Mouse (Mus musculus) frontal cortex, postnatal 14 days (tissue): ENCODE results near the gene Rgs6.

Experiments used
- DNase-seq, 2 experiments: peaks; one replicate each; pipeline ENCODE4 v3.0.0; 2022; ENCODE audit warnings: low spot score in 2 of 2

Gene Rgs6

GRCm38 (mm10) chr12:83087010-83087409, 498.9 kb downstream of the Rgs6 start:
- no peak for DNase-seq

DNA sequence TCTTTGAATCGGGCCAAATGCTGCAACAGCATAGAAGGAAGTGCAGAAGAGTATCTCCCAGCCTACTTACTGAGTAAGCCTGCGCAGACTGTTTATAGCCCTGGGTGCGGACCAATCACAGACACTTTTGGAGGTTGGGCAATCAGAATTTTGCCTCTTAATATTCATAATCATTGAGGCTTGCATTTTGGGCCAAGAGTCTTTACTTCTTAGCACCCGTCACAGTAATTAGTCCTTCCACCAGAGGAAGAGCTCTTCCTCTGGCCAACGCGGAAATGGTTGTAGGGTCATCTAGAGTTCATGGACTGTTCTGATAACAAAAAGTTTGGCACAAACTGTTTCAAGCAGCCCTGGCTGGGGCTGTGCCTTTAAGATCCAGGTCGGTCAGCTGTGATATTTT, 499.5 kb downstream of the Rgs6 start:
- no peak for DNase-seq

- DNase-seq: no peak
These were observed 503.9 kb downstream of the Rgs6 start for GRCm38 (mm10) chr12:83092001-83092400.

DNA sequence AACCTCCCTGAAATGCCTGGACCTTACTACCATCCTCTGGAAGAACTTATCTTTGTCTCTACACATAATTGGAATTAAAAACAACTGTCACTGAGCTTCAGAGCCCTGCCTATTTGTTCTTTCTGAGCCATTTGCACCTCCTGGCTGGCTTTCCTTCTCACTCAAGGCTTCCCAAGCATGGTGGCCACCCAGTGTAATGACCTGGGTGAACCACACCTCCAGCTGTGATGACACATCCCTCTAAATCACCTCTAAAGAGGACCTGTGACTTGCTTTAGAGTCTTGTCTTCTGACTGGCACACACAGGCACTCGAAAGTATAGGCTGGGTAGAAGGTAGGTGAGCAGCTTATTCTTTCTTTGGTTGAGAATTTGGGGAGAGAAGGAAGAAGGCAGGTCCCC, 509.7 kb downstream of the Rgs6 start:
- DNase-seq: no peak

- no peak for DNase-seq
These were observed 510.7 kb downstream of the Rgs6 start for GRCm38 (mm10) chr12:83098646-83099371.

GRCm38 (mm10) chr12:83099920-83100319, 511.8 kb downstream of the Rgs6 start:
- no peak for DNase-seq

DNA sequence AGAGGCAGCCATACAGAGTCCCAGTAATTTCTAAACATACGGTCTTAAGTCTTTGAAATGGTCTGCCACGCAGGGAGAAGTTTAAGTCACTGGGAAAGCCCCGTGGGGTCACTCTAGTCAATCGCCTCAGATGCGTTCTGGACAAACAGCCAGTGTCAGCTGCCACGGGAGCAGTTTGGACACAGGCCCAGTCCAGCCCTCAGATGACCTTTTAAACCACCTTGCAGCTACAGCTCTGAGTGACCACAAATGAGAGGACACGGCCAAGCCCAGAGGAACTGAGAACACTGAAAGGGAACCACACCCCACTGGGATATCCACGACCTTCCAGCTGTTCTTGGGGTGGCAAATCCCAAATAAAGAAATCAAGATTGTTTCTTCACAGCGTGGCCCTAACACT, 512.3 kb downstream of the Rgs6 start:
- no peak for DNase-seq

DNA sequence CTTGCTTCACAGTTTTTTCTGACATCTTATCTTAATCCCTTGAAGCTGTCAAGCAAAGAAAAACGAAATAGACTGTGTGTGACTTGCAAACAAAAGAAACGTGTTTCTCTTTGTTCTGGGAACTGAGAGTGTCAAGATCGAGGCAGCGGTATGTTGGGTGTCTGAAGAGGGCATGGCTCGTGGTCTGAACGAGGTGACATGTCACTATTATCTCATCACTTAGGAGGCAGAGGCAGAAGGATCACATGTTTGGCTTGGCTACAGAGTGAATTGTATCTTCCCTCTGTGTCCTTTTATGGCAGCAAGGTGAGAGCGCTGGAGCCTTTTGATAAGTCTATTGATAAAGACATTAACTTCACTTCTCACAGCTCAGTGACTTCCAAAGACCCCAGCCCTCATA, 512.8 kb downstream of the Rgs6 start:
- no peak for DNase-seq

DNA sequence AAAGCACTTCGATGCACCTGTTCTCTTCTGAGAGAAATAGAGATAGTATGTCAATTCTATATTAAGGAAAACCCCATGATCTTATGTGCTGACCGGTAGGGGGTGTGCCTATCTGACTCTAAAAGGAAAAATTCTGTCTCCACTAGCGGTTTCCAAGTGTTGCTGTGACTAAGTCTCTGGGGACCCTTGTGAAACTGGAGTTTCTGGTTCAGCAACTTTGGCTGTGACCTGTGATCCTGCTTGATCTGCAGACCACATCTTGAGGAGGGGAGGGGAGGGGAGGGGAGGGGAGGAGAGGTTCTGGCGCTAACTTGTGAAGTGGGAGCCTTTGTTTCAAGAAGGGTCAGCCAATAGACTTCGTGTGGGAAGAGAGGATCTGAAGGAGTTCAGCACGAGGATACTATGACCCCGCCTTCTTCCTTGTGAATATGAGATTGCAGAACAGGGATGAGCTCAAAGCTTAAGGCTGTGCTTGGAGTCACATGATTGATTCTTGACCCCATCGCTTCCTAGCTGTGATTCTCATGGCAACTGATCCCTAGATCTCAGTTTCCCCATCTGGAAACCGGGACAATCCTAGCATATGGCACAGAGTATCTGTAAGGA, 517.5 kb downstream of the Rgs6 start:
- no peak for DNase-seq

- DNase-seq: no peak
These were observed 518.0 kb downstream of the Rgs6 start for GRCm38 (mm10) chr12:83106120-83106517.

- DNase-seq: no peak
These were observed 521.4 kb downstream of the Rgs6 start for GRCm38 (mm10) chr12:83109486-83109885.

GRCm38 (mm10) chr12:83109891-83110630, 522.0 kb downstream of the Rgs6 start:
- no peak for DNase-seq

- no peak for DNase-seq
These were observed 522.6 kb downstream of the Rgs6 start for GRCm38 (mm10) chr12:83110711-83111110.

- no peak for DNase-seq
These were observed 524.2 kb downstream of the Rgs6 start for GRCm38 (mm10) chr12:83112283-83112682.

DNA sequence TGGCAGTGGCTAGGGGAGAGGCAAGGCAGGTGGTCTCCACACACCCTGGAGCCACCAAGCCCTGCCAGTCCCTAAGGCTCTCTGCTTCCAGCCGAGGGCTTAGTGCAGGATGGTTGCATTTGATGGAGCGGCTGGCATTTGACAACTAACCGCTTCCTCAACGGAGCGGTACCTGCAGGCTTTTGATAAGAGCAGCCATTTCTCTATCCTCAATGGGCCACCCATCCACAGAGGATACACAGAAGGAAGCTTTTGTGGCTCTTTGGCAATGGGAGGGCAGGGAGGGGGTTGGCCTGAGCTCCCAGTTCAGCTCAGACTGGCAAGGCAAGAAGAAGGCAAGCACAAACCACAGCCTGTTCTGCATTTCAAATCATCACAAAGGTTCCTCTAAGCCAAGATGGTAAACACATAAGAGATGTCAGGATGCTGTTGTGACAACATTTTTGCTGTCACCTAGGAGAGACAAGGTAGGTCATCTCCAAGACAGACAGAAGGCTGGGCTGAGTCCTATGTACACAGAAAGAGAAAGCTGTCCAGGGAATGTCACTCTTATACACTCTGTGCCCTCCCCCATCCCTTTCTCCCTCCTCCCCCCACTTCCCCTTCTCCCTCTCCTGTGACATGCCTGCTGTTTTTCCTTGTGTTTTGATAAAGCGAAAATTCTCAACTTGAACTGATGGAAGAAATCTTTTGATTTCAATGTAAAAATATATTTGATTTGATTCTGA, 525.0 kb downstream of the Rgs6 start:
- no peak for DNase-seq

- no peak for DNase-seq
These were observed 525.9 kb downstream of the Rgs6 start for GRCm38 (mm10) chr12:83113971-83114370.

DNA sequence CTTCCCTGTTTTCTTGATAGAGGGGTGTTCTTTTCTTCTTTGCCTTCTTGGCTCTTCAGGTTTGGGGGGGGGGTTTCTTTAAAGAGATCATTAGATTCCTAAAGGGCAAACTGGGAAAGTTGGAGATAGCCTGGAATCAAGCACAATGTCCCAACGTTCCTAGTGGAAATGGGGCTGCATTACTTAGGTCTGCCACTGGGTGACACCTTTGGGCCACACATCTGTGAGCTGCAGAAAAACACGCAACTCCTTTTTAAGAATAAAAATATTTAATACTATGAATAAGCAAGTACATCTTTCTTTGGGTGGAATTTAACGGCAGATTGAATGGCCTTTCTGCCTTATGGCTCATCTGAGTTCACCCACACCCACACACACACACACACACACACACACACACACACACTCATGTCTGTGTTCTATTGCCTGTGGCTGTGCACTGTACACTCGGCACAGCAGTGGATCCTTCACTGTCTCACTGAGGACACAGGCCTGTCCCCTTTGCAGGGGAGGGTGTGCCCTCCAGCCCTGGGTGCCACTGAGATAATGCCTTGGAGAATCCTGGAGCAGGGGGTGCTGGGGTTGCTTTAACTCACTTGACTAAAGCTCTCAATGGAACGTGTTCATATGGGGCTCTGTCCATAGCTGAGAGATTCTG, 526.4 kb downstream of the Rgs6 start:
- peak in 1 of 2 experiments; percentile 75 for DNase-seq

DNA sequence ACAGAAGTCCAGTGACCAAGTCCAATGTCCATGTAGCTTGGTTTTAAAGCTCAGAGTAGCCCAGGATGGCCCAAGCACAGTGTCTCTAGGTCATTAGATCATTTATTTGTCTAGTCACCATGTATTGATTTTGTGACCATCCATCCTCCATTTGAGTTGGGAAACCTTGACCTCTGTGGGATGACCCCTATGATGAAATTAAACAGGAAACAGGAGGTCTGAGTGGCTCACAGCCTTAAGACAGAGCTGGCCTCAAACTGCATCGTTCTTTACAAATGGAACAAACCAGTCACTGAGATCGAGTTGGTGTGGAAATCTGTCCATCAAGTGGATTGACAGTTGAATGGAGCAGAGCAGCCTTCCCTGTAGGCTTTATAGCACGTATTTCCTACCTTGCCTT, 536.0 kb downstream of the Rgs6 start:
- DNase-seq: no peak

DNA sequence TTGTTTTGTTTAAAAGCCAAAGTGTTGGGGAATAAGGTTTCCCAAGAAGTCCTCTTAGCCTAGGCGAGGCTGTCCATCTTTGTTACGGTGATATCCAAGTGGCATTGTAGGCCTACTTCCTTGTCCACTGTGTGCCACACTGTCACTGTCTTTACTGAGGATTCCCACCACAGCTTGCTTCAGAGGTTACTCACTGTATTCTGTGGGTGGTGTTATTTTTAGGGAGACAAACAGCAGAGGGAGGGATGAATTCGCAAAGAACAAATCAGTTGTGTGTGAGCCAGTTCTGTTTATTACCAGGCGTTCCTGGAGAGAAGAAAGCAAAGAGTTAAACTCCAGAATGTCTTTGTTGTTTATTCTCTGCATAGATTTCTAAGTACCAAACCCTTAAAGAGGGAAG, 537.2 kb downstream of the Rgs6 start:
- no peak for DNase-seq

DNA sequence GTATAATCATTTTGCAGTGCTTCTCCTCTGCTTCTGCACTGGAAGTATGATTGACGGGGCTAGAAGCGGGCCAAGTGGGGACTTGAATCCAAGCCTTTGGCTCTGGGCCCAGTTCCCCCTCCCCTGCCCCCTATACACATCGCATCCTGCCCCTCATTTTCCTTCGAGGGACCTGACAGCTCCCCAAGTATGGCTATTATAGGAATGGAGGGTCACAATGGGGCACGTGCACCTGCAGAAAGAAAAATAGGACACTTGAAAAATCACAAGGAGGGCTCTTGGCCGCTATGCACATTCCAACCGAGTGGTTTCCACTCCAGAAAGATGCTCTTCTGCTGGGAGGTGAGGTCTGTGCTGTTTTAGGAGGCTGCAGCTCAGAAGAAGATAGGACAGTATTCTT, 538.8 kb downstream of the Rgs6 start:
- no peak for DNase-seq

DNA sequence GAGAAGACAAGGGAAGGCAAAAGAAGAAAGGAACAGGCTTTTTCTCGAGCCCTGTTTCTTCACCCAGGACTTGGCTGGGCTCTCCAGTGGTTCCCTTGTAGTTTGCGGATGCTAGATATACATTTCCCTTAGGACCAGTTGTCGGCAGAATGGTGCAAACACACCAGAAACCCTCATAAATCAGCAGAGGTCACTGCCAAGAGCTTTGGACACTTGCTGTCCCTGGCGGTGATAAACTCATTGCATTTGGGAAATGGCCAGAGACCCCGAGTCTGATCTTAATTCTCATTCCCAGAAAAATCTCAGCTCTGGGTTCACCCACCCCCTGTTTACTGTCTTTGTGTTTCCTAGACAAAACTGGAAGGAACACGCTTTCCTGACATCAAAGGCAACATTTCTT, 539.9 kb downstream of the Rgs6 start:
- DNase-seq: no peak

- no peak for DNase-seq
These were observed 540.5 kb downstream of the Rgs6 start for GRCm38 (mm10) chr12:83128606-83129005.
